Comparison of ENCODE assay signal across 8 mouse cellular contexts in genomic region chr12:86816702-86817610, GRCm38 (mm10).
DNase-seq lines count a peak whose midpoint lies in the region; ATAC-seq and TF ChIP-seq lines count a peak whose summit lies in the region.

No protein-coding gene starts in this region.

- H3K4me2 ChIP-seq in heart, embryonic 12.5 days = peak overlapping the region; percentile 26; the same call in 1 of the 2 replicates
- H3K4me2 ChIP-seq in kidney, postnatal 0 days (ENCODE audit: low read length) = no peak overlapping the region
- peak overlapping the region; percentile 34 for H3K4me2 ChIP-seq in midbrain, embryonic 16.5 days (ENCODE audit: low read length)

- no peak for TF ChIP-seq CTCF in layer of hippocampus, adult 2 months (conservative IDR thresholded peaks at IDR 0.05)
- no peak for TF ChIP-seq CTCF in kidney, postnatal 0 days (IDR thresholded peaks at IDR 0.05; ENCODE audit: low read depth)

- peak overlapping the region; percentile 42; the same call in 1 of the 2 replicates for H3K9ac ChIP-seq in heart, embryonic 12.5 days
- H3K9ac ChIP-seq in kidney, postnatal 0 days (ENCODE audit: low read depth, low read length) = 0 out of 2 replicates have a peak overlapping the region, but pooled peaks have one; percentile 23
- H3K9ac ChIP-seq in midbrain, embryonic 16.5 days (ENCODE audit: low read depth, low read length) = peak overlapping the region; percentile 59

- WGBS in embryonic facial prominence, embryonic 10.5 days = 25% methylated on average over 11 of the region's 11 CpGs
- WGBS in heart, embryonic 12.5 days = 12% methylated on average over 11 of the region's 11 CpGs
- 23% methylated on average over 11 of the region's 11 CpGs for WGBS in kidney, postnatal 0 days
- 14% methylated on average over 11 of the region's 11 CpGs for WGBS in midbrain, embryonic 16.5 days

- H3K4me1 ChIP-seq in embryonic facial prominence, embryonic 10.5 days = peaks cover 63% of the 10 kb centered on the region
- peaks cover 58% of the 10 kb centered on the region for H3K4me1 ChIP-seq in heart, embryonic 12.5 days (replicated peaks)
- peaks cover 27% of the 10 kb centered on the region for H3K4me1 ChIP-seq in kidney, postnatal 0 days (replicated peaks; ENCODE audit: insufficient read depth, low read length)
- H3K4me1 ChIP-seq in midbrain, embryonic 16.5 days (ENCODE audit: control insufficient read depth, insufficient read depth, low read length) = peaks cover 65% of the 10 kb centered on the region

- no peak overlapping the region for H3K4me3 ChIP-seq in layer of hippocampus, adult 2 months
- no peak overlapping the region; the same call in 1 of the 2 replicates for H3K4me3 ChIP-seq in embryonic facial prominence, embryonic 10.5 days
- H3K4me3 ChIP-seq in heart, embryonic 12.5 days = no peak overlapping the region
- no peak overlapping the region for H3K4me3 ChIP-seq in kidney, postnatal 0 days (replicated peaks; ENCODE audit: low read depth, low read length)
- no peak overlapping the region for H3K4me3 ChIP-seq in midbrain, embryonic 16.5 days (ENCODE audit: low read depth, low read length)

- peak overlapping the region; percentile 87 for H3K27ac ChIP-seq in layer of hippocampus, adult 2 months
- peak overlapping the region; percentile 75 for H3K27ac ChIP-seq in embryonic facial prominence, embryonic 10.5 days (replicated peaks)
- peak overlapping the region; percentile 97 for H3K27ac ChIP-seq in heart, embryonic 12.5 days (ENCODE audit: poor library complexity, severe bottlenecking)
- peak overlapping the region; percentile 73 for H3K27ac ChIP-seq in kidney, postnatal 0 days
- peak overlapping the region; percentile 99 for H3K27ac ChIP-seq in midbrain, embryonic 16.5 days (ENCODE audit: low read length)

- no peaks in the 10 kb centered on the region for H3K36me3 ChIP-seq in embryonic facial prominence, embryonic 10.5 days (replicated peaks)
- no peaks in the 10 kb centered on the region for H3K36me3 ChIP-seq in heart, embryonic 12.5 days
- no peaks in the 10 kb centered on the region for H3K36me3 ChIP-seq in kidney, postnatal 0 days (ENCODE audit: insufficient read depth, low read length)
- H3K36me3 ChIP-seq in midbrain, embryonic 16.5 days (ENCODE audit: control insufficient read depth, insufficient read depth, low read length) = no peaks in the 10 kb centered on the region

- H3K9me3 ChIP-seq in embryonic facial prominence, embryonic 10.5 days = no peaks in the 10 kb centered on the region
- H3K9me3 ChIP-seq in heart, embryonic 12.5 days (replicated peaks) = no peaks in the 10 kb centered on the region
- no peaks in the 10 kb centered on the region for H3K9me3 ChIP-seq in kidney, postnatal 0 days (replicated peaks; ENCODE audit: low read length)
- H3K9me3 ChIP-seq in midbrain, embryonic 16.5 days (replicated peaks; ENCODE audit: control insufficient read depth, low read length, poor library complexity, severe bottlenecking) = no peaks in the 10 kb centered on the region

- peak; percentile 65 for ATAC-seq in heart, embryonic 12.5 days (ENCODE audit: insufficient number of reproducible peaks, low FRiP score)
- peak; percentile 56 for ATAC-seq in kidney, postnatal 0 days (replicated peaks; ENCODE audit: low FRiP score, low read depth)
- peak; percentile 8; the same call in 1 of the 2 replicates for ATAC-seq in midbrain, embryonic 16.5 days

- H3K27me3 ChIP-seq in embryonic facial prominence, embryonic 10.5 days (replicated peaks; ENCODE audit: low read depth, poor library complexity, severe bottlenecking) = peaks cover 14% of the 10 kb centered on the region
- no peaks in the 10 kb centered on the region for H3K27me3 ChIP-seq in heart, embryonic 12.5 days (replicated peaks)
- no peaks in the 10 kb centered on the region for H3K27me3 ChIP-seq in kidney, postnatal 0 days (ENCODE audit: insufficient read depth, low read length)
- no peaks in the 10 kb centered on the region for H3K27me3 ChIP-seq in midbrain, embryonic 16.5 days (ENCODE audit: control insufficient read depth, insufficient read depth, low read depth, low read length)

- DNase-seq in layer of hippocampus, adult 2 months (ENCODE audit: low spot score in 2 of 2) = no peak
- no peak for DNase-seq in layer of hippocampus, postnatal 25 days (ENCODE audit: extremely low spot score in 1 of 2, low spot score in 1 of 2)
- peak; percentile 33 for DNase-seq in embryonic facial prominence, embryonic 10.5 days (ENCODE audit: low spot score)
- peak; percentile 53 for DNase-seq in kidney, postnatal 0 days (ENCODE audit: low spot score)
- DNase-seq in right cerebral cortex, postnatal 25 days = no peak
- DNase-seq in ovary, postnatal 36 days (ENCODE audit: low spot score) = no peak

Comparison
In these comparisons a context has a peak if more than half of its experiments do, and no peak if none do; other contexts are left out.
1. DNase-seq: peak in embryonic facial prominence, embryonic 10.5 days (single experiment) and kidney, postnatal 0 days (single experiment); none in layer of hippocampus, adult 2 months (0 of 2), layer of hippocampus, postnatal 25 days (0 of 2), right cerebral cortex, postnatal 25 days (single experiment) and ovary, postnatal 36 days (single experiment).
2. ATAC-seq: peak in every context shown above with its lines; median percentile 65 in heart, embryonic 12.5 days; 56 in kidney, postnatal 0 days; 8 in midbrain, embryonic 16.5 days.
3. Peak in every context shown above with its lines, with median percentiles within 50 percentile points of each other: H3K27ac ChIP-seq and H3K9ac ChIP-seq.